Mouse (Mus musculus): ENCODE results near the gene Mdh1b. TPM values are rescaled to one million over a fixed set of nuclear protein-coding genes. Genes with fewer than 3 reads are reported as not detected.

Gene Mdh1b
- total RNA-seq (2014; rRNA removed): 0.58 and 1.5 TPM in 2 replicates
- 0.43 and 0.68 TPM in 2 replicates for polyA plus RNA-seq (2015; fragmentation: Nextera tagmentation; extraction: Ambion mirVana)

DNA sequence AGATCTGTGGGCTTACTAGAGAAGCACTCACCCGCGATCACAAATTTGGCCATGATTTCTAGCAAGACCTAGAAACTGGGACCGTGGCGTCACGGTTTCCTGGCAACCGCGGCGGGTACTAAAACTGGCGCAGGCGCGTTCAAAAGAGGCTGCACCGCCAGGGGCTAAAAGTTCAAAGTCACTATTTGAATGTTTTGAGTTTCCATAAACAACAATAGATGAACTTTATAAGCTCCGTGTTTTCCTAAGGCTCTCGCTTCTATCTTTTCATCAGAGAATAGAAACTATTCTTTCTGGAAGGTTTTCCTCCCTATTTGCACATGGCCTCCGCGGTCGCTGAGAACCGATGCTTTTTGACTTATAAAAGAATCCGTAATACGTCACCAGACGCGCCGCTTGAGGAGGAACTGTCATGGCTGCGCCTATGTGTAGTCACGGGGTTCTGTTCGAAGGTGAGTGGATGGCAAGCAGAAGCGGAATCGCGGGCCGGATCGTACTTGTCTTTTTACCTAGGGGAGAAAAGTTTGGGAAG lies at the start of gene Mdh1b, which contains the start of gene Fastkd2:
Gene Mdh1b, minus strand, starts transcription at position 79 of the 532 bp plus-strand sequence.
Gene Fastkd2, plus strand, starts transcription at position 375 of the 532 bp plus-strand sequence.
- peak within 1 kb of the TSS; percentile 73 for H3K4me2 ChIP-seq (ENCODE audit: low read depth, low read length)
- peak within 1 kb of the TSS; percentile 65 for H3K4me3 ChIP-seq (ENCODE audit: low read length)
- peak within 1 kb of the TSS; percentile 63 for H3K9ac ChIP-seq (replicated peaks; ENCODE audit: low read length)
- H3K9me3 ChIP-seq (ENCODE audit: low read length): no peaks in the 10 kb centered on the region
- no peaks in the 10 kb centered on the region for H3K27me3 ChIP-seq (ENCODE audit: insufficient read depth, low read length)
- ATAC-seq (peak; percentile 97), DNase-seq (ENCODE audit: low spot score) (peak; percentile 97)
- no peaks in the 10 kb centered on the region for H3K36me3 ChIP-seq (ENCODE audit: insufficient read depth, low read length)
- peaks cover 20% of the 10 kb centered on the region for H3K4me1 ChIP-seq (ENCODE audit: insufficient read depth, low read length)
- no peak within 1 kb of the TSS for H3K27ac ChIP-seq
- WGBS: under 1% methylated on average over 31 of the region's 31 CpGs
- TF ChIP-seq CTCF (IDR thresholded peaks at IDR 0.05; ENCODE audit: low read depth): peak; percentile 32; the same call in 1 of the 2 replicates

DNA sequence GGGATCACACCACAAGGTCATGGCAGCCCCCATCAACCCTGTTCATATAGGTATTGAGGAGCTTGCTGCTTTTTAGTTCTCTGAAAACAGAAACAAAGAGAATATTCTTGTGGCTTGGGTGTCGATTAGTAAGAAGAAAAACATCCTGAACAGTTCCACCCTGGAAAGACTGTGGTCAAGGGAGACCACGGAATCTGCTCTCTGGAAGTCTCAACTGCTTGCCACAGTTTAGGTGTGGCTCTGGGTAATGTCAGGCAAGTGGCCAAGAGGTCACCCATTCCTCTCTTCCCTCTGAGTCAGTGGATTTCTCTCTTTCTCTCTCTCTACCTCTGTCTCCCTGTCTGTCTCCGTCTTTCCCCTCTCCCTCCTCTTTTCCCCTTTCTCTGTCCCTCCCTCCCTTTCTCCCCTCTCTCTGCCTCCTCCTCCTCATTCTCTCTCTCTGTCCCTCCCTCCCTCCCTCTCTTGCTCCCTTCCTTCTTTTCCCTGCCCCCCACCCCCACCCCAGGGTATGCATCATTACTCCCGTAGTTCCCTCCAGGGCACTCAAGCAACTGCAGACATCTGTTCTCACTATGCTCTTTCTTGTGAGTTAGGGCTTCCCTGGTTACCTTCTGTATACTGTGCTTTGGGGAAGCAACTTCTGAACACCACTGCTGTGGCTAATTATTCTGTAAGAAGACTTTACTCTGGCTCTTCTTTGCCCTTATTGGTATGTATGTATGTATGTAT lies 46.9 kb upstream of the Mdh1b start:
- Histone ChIP-seq H3K27ac (no peak overlapping the region), H3K9ac (replicated peaks; ENCODE audit: low read length) (no peak overlapping the region), H3K36me3 (ENCODE audit: insufficient read depth, low read length) (no peaks in the 10 kb centered on the region), H3K4me3 (ENCODE audit: low read length) (no peak overlapping the region), H3K27me3 (ENCODE audit: insufficient read depth, low read length) (no peaks in the 10 kb centered on the region), H3K4me1 (ENCODE audit: insufficient read depth, low read length) (no peaks in the 10 kb centered on the region), H3K4me2 (ENCODE audit: low read depth, low read length) (no peak overlapping the region), H3K9me3 (ENCODE audit: low read length) (0 out of 2 replicates have a peak, but pooled peaks cover 5% of the 10 kb centered on the region)
- TF ChIP-seq CTCF (IDR thresholded peaks at IDR 0.05; ENCODE audit: low read depth): no peak
- 61% methylated on average over 4 of the region's 4 CpGs for WGBS
- ATAC-seq (no peak), DNase-seq (ENCODE audit: low spot score) (no peak)

DNA sequence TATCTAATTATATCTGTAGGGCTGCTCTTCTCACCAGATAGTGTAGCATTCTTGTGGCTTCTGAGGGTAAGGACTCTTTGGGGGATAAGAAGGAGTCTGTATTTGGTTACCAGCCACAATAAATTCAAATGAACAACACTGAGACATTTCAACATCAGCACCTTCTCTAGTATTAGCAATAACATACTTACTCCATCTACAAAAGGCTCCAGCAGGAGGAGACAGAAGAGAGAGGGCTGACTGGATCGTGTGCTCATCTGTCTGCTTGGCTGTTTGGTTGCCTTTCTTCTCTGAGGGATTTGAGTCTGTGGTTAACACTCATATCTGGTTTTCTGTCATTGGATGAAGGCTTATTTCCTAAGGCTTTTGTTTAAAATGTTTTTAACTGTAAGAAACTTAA lies 46.3 kb upstream of the Mdh1b start:
- no peak overlapping the region for H3K27ac ChIP-seq
- DNase-seq (ENCODE audit: low spot score): no peak
- peak; percentile 8; the same call in 1 of the 2 replicates for TF ChIP-seq CTCF (IDR thresholded peaks at IDR 0.05; ENCODE audit: low read depth)
- H3K4me1 ChIP-seq (ENCODE audit: insufficient read depth, low read length): no peaks in the 10 kb centered on the region
- no peaks in the 10 kb centered on the region for H3K27me3 ChIP-seq (ENCODE audit: insufficient read depth, low read length)
- H3K36me3 ChIP-seq (ENCODE audit: insufficient read depth, low read length): no peaks in the 10 kb centered on the region
- H3K4me3 ChIP-seq (ENCODE audit: low read length): no peak overlapping the region
- ATAC-seq: no peak
- 0 out of 2 replicates have a peak, but pooled peaks cover 5% of the 10 kb centered on the region for H3K9me3 ChIP-seq (ENCODE audit: low read length)
- 48% methylated on average over 1 of the region's 1 CpGs for WGBS
- no peak overlapping the region for H3K9ac ChIP-seq (replicated peaks; ENCODE audit: low read length)
- no peak overlapping the region for H3K4me2 ChIP-seq (ENCODE audit: low read depth, low read length)

DNA sequence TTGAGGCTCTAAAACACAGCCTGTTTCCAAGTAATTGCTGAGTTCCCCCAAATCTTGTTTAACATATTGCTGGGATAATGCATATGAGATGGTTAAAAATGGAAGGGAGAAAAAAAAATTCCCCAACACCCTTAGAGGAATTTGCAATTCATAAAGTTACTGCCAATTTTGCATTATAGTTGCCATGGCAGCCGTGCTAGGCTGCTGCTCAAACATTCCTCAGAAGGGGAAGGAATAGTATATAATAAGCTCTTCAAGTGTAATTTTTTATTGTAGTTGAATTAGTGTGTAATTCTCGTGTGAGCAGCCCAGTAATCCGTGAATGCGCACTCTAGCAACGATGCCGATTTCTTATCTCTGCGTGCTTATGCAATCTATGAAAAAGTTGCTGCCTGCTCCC lies 40.2 kb upstream of the Mdh1b start:
- 0 out of 2 replicates have a peak, but pooled peaks cover 5% of the 10 kb centered on the region for H3K9me3 ChIP-seq (ENCODE audit: low read length)
- no peak for ATAC-seq
- TF ChIP-seq CTCF (IDR thresholded peaks at IDR 0.05; ENCODE audit: low read depth): no peak
- no peak overlapping the region for H3K9ac ChIP-seq (replicated peaks; ENCODE audit: low read length)
- peak; percentile 54 for DNase-seq (ENCODE audit: low spot score)
- no peak overlapping the region for H3K27ac ChIP-seq
- H3K4me2 ChIP-seq (ENCODE audit: low read depth, low read length): peak overlapping the region; percentile 18; the same call in 1 of the 2 replicates
- no peak overlapping the region for H3K4me3 ChIP-seq (ENCODE audit: low read length)
- H3K4me1 ChIP-seq (ENCODE audit: insufficient read depth, low read length): peaks cover 6% of the 10 kb centered on the region; the same call in 1 of the 2 replicates
- H3K27me3 ChIP-seq (ENCODE audit: insufficient read depth, low read length): no peaks in the 10 kb centered on the region
- H3K36me3 ChIP-seq (ENCODE audit: insufficient read depth, low read length): no peaks in the 10 kb centered on the region
- 38% methylated on average over 7 of the region's 7 CpGs for WGBS

DNA sequence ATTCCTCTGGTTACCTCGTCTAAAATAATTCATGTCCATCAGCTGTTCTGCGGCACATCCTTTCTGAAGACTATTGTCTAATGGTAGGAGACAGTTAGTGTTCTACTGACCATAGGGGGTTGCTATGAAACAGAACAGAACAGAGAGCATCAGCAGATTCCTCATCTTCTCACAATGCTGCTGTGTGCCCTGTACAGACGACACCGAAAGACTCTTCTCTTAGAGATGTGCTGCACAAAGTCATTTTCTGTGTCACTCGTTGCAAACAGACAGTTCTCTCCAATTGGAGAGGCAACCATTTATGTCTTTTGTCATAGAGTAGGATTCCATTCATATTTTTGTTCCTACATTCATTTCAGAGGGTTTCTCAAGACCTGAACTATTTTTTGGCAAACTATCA lies 39.0 kb upstream of the Mdh1b start, which contains the start of gene 4933402D24Rik:
Gene 4933402D24Rik, minus strand, starts transcription at position 101 of the 400 bp plus-strand sequence.
- TF ChIP-seq CTCF (IDR thresholded peaks at IDR 0.05; ENCODE audit: low read depth): no peak
- ATAC-seq: no peak
- no peaks in the 10 kb centered on the region for H3K36me3 ChIP-seq (ENCODE audit: insufficient read depth, low read length)
- H3K4me1 ChIP-seq (ENCODE audit: insufficient read depth, low read length): peaks cover 6% of the 10 kb centered on the region; the same call in 1 of the 2 replicates
- no peak within 1 kb of the TSS for H3K27ac ChIP-seq
- no peak for DNase-seq (ENCODE audit: low spot score)
- no peak within 1 kb of the TSS for H3K4me3 ChIP-seq (ENCODE audit: low read length)
- H3K9ac ChIP-seq (replicated peaks; ENCODE audit: low read length): no peak within 1 kb of the TSS
- WGBS: 42% methylated on average over 5 of the region's 5 CpGs
- H3K9me3 ChIP-seq (ENCODE audit: low read length): no peaks in the 10 kb centered on the region
- H3K4me2 ChIP-seq (ENCODE audit: low read depth, low read length): no peak within 1 kb of the TSS
- no peaks in the 10 kb centered on the region for H3K27me3 ChIP-seq (ENCODE audit: insufficient read depth, low read length)

DNA sequence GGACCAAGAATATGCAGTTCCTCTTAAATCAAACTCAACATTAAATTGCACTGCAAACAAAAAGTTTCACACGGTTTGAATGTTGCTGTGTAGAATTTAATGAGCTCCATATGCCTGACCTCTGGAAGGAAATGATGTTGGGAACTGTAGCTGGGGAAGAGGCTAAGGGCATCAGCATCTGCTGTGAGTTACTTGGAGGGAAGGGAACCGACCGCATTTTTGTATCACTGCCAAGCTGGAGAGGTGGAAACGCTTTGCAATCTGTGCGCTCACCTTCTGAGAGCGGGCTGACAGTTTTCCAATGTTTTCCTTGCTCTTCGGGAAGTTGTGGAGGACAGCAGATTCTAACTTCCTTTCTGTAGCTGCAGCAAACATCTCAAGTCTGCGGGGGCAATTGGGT lies 38.0 kb upstream of the Mdh1b start:
- no peaks in the 10 kb centered on the region for H3K9me3 ChIP-seq (ENCODE audit: low read length)
- no peak for ATAC-seq
- TF ChIP-seq CTCF (IDR thresholded peaks at IDR 0.05; ENCODE audit: low read depth): no peak
- H3K4me2 ChIP-seq (ENCODE audit: low read depth, low read length): no peak overlapping the region
- peak; percentile 38 for DNase-seq (ENCODE audit: low spot score)
- no peak overlapping the region for H3K9ac ChIP-seq (replicated peaks; ENCODE audit: low read length)
- H3K27ac ChIP-seq: no peak overlapping the region
- no peaks in the 10 kb centered on the region for H3K27me3 ChIP-seq (ENCODE audit: insufficient read depth, low read length)
- H3K4me3 ChIP-seq (ENCODE audit: low read length): no peak overlapping the region
- WGBS: 46% methylated on average over 8 of the region's 8 CpGs
- no peaks in the 10 kb centered on the region for H3K36me3 ChIP-seq (ENCODE audit: insufficient read depth, low read length)
- peaks cover 13% of the 10 kb centered on the region; the same call in 1 of the 2 replicates for H3K4me1 ChIP-seq (ENCODE audit: insufficient read depth, low read length)
